Mouse (Mus musculus) embryonic facial prominence, embryonic 11.5 days (tissue): Measurements from ENCODE around the gene Hrh2. TPM values are rescaled to one million over a fixed set of nuclear protein-coding genes. Genes with fewer than 3 reads are reported as not detected.

ENCODE experiments used
- ATAC-seq: fragments of 200-750 bp; cut with Nextera tagmentation; replicated peaks from 2 replicates; pipeline ENCODE4 v1.8.0; 2017; ENCODE audit warnings: low read depth; ENCODE audit not compliant: insufficient number of reproducible peaks, low FRiP score, low TSS enrichment
- DNase-seq: peaks from one replicate; pipeline ENCODE4 v3.0.0-alpha.2; 2015; ENCODE audit warnings: low spot score
- H3K27ac ChIP-seq: fragments of 300-500 bp; sonication (generic); replicated peaks from 2 replicates; pipeline ENCODE4 v1.5.1; 2014; ENCODE audit warnings: mild to moderate bottlenecking, low read depth, low read length, control low read depth
- H3K27me3 ChIP-seq: fragments of 300-500 bp; sonication (generic); 2 replicates; pipeline ENCODE4 v1.6.1; 2014; ENCODE audit warnings: mild to moderate bottlenecking, low read length, moderate library complexity, mixed read lengths; ENCODE audit not compliant: control insufficient read depth, insufficient read depth
- H3K36me3 ChIP-seq: fragments of 300-500 bp; sonication (generic); replicated peaks from 2 replicates; pipeline ENCODE4 v1.6.1; 2014; ENCODE audit warnings: low read depth, mild to moderate bottlenecking, low read length, moderate library complexity, mixed read lengths; ENCODE audit not compliant: control insufficient read depth, insufficient read depth
- H3K4me1 ChIP-seq: fragments of 300-500 bp; sonication (generic); 2 replicates; pipeline ENCODE4 v1.6.1; 2014; ENCODE audit warnings: low read length, mixed read lengths; ENCODE audit not compliant: control insufficient read depth, insufficient read depth
- H3K4me2 ChIP-seq: fragments of 300-500 bp; sonication (generic); 2 replicates; pipeline ENCODE4 v1.6.1; 2014; ENCODE audit warnings: low read depth, mild to moderate bottlenecking, control low read depth, low read length, moderate library complexity
- H3K4me3 ChIP-seq: fragments of 300-500 bp; sonication (generic); 2 replicates; pipeline ENCODE4 v1.5.1; 2014; ENCODE audit warnings: low read depth, low read length, control low read depth
- H3K9ac ChIP-seq: fragments of 300-500 bp; sonication (generic); replicated peaks from 2 replicates; pipeline ENCODE4 v1.6.1; 2014; ENCODE audit warnings: mild to moderate bottlenecking, control low read depth, low read length
- H3K9me3 ChIP-seq: fragments of 300-500 bp; sonication (generic); replicated peaks from 2 replicates; pipeline ENCODE4 v1.6.1; 2016; ENCODE audit warnings: mild to moderate bottlenecking, low read length, inconsistent platforms, mixed read lengths; ENCODE audit not compliant: control insufficient read depth
- WGBS: fragments of 180-500 bp; shearing (Covaris S2); extraction: QIAGEN DNeasy Blood & Tissue Kit; methylation state at CpG from one replicate; pipeline ENCODE4 v1.1.7; 2014; 5-methylcytosine and 5-hydroxymethylcytosine counted together
- polyA plus RNA-seq: library from polyadenylated mRNA; unstranded; fragments of >200 nt; fragmentation: Nextera tagmentation; extraction: Ambion mirVana; gene quantifications from 2 replicates; pipeline ENCODE4 v1.2.1, GENCODE M21; 2014

The Hrh2 gene
- polyA plus RNA-seq, 1 experiment from 2014 or later = 0.06 TPM

DNA sequence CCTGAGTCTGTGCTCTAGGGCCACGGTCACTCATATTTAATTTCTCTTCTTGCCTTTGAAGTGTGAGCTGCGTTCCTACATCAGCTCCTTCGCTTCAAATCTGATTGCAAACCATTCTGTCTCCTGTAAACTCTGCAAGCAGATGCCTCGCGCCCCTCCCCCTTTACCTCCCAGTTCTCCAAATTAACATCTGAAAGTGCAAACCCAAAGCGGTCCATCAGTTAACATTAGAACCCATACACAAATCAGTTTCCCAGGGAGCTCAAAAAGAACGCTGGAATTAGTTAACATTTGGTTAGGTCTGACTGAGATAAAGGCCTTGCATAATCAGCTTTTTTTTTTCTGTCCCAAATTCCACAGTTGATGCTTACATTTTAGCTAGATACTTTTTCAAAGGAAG, 32.7 kb upstream of the Hrh2 start:
- Histone ChIP-seq H3K36me3 (no peaks in the 10 kb centered on the region), H3K4me2 (no peak overlapping the region), H3K4me3 (no peak overlapping the region), H3K4me1 (peaks cover 3% of the 10 kb centered on the region; the same call in 1 of the 2 replicates), H3K9ac (no peak overlapping the region), H3K9me3 (no peaks in the 10 kb centered on the region), H3K27me3 (no peaks in the 10 kb centered on the region), H3K27ac (no peak overlapping the region)
- WGBS = 8% methylated on average over 7 of the region's 7 CpGs
- no peak for DNase-seq
- no peak for ATAC-seq

DNA sequence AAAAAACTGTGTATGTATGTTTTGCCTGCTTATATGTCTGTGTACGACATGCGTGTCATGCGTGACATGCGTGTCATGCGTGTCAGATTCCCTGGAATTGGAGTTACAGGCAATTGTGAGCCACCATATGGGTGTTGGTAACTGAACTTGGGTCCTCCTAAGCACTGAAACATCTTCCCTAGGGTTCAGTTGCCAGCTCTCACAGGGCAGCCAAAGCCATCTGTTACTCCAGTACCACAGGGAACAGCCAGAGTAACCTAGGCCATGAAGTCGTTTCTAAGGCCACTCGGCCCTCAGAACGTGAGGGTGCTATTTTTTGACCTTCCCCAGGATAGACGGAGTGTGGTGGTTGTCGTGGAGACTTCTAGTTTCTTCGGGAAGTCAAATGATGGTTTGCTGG, 32.2 kb upstream of the Hrh2 start:
- Histone ChIP-seq H3K36me3 (no peaks in the 10 kb centered on the region), H3K4me1 (peaks cover 3% of the 10 kb centered on the region; the same call in 1 of the 2 replicates), H3K9ac (no peak overlapping the region), H3K4me2 (no peak overlapping the region), H3K4me3 (no peak overlapping the region), H3K27me3 (no peaks in the 10 kb centered on the region), H3K27ac (no peak overlapping the region), H3K9me3 (no peaks in the 10 kb centered on the region)
- no peak for ATAC-seq
- 59% methylated on average over 11 of the region's 11 CpGs for WGBS
- no peak for DNase-seq

DNA sequence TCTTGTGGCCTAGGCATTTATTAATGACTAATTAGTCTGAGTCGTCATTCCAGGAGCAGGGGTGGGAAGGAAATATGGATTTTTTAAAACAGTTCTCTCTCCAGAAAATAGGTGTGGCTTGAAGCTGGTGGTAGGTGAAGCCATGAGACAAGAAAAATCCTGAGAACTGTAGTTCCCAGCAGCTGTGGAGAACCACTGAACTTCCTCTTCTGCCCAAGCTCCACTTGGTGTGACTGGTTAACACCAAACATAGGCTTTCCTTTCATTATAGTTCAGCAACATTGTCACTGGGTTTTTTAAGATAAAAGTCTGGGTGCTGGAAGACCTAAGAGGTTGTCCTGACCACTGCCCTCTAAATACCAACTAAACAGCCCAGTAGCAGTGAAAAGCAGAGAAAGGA, 31.4 kb upstream of the Hrh2 start:
- no peaks in the 10 kb centered on the region for H3K9me3 ChIP-seq
- no peaks in the 10 kb centered on the region for H3K27me3 ChIP-seq
- peaks cover 3% of the 10 kb centered on the region; the same call in 1 of the 2 replicates for H3K4me1 ChIP-seq
- DNase-seq (no peak), ATAC-seq (no peak)
- H3K36me3 ChIP-seq = no peaks in the 10 kb centered on the region
- no peak overlapping the region for H3K27ac ChIP-seq
- H3K4me3 ChIP-seq = no peak overlapping the region
- 38% methylated on average over 1 of the region's 1 CpGs for WGBS
- no peak overlapping the region for H3K4me2 ChIP-seq
- no peak overlapping the region for H3K9ac ChIP-seq

DNA sequence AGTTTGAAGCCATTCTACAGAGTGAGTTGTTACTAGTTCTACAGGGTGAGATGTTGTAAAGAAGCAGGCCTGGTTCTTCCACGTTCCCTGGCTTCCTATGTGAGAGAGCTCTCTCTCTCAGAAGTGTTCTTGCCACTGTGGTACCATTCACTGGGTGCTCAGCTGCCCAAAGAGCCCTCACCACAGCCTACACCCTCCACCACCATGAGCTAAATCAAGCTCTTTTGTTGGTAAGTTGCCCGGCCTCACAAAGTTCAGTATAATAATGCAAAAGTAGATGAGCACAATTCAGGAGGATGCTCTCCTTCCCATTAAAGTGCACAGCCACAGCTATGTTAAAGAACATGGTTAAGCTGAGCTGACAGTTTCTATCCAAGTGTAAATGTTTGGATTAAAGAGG, 30.4 kb upstream of the Hrh2 start:
- Histone ChIP-seq H3K27me3 (no peaks in the 10 kb centered on the region), H3K4me1 (peaks cover 3% of the 10 kb centered on the region; the same call in 1 of the 2 replicates), H3K4me2 (no peak overlapping the region), H3K9me3 (no peaks in the 10 kb centered on the region), H3K27ac (no peak overlapping the region), H3K4me3 (no peak overlapping the region), H3K9ac (no peak overlapping the region), H3K36me3 (no peaks in the 10 kb centered on the region)
- ATAC-seq (no peak), DNase-seq (no peak)
- 90% methylated on average over 2 of the region's 2 CpGs for WGBS

DNA sequence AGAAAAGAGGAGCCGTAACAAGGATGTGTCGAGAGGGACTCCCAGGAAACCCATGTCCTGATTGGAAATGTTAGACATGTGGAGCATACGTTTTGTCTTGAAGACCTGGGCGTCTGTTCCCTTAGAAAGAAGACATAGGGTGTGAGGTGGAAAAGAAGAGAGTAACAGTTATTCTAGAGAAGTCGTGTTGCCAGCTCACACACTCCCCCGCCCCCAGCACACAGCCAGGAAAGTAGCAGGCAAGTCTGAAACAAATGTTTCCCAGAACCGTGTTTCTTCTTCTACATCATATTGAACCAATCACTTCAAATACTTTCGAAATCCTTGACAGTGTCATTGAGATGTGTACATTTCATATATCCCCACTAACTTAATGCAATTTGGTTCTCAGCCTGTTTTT, 28.6 kb upstream of the Hrh2 start:
- no peaks in the 10 kb centered on the region for H3K9me3 ChIP-seq
- no peaks in the 10 kb centered on the region for H3K36me3 ChIP-seq
- H3K4me3 ChIP-seq = no peak overlapping the region
- no peak overlapping the region for H3K4me2 ChIP-seq
- WGBS = 83% methylated on average over 8 of the region's 8 CpGs
- peaks cover 3% of the 10 kb centered on the region; the same call in 1 of the 2 replicates for H3K4me1 ChIP-seq
- DNase-seq = no peak
- no peak for ATAC-seq
- no peak overlapping the region for H3K27ac ChIP-seq
- no peaks in the 10 kb centered on the region for H3K27me3 ChIP-seq
- H3K9ac ChIP-seq = no peak overlapping the region

DNA sequence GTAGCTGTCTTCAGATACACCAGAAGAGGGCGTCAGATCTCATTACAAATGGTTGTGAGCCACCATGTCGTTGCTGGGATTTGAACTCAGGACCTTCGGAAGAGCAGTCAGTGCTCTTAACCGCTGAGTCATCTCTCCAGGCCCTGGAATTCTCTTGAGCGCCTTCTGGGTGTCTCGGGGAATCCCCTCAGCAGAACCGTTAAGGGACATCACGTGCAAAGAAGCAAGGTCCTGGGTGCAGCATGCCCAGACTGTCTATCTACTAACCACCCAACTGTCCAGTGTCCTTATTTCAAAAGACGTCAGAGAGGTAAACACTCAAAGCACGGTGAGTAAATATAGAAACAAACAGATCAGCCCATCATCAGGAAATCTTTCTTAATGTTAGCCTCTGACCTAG, 27.5 kb upstream of the Hrh2 start:
- ATAC-seq (no peak), DNase-seq (no peak)
- H3K4me2 ChIP-seq = no peak overlapping the region
- no peak overlapping the region for H3K27ac ChIP-seq
- H3K27me3 ChIP-seq = no peaks in the 10 kb centered on the region
- no peak overlapping the region for H3K9ac ChIP-seq
- H3K4me1 ChIP-seq = no peaks in the 10 kb centered on the region
- no peaks in the 10 kb centered on the region for H3K9me3 ChIP-seq
- WGBS = 85% methylated on average over 10 of the region's 10 CpGs
- H3K4me3 ChIP-seq = no peak overlapping the region
- H3K36me3 ChIP-seq = no peaks in the 10 kb centered on the region

DNA sequence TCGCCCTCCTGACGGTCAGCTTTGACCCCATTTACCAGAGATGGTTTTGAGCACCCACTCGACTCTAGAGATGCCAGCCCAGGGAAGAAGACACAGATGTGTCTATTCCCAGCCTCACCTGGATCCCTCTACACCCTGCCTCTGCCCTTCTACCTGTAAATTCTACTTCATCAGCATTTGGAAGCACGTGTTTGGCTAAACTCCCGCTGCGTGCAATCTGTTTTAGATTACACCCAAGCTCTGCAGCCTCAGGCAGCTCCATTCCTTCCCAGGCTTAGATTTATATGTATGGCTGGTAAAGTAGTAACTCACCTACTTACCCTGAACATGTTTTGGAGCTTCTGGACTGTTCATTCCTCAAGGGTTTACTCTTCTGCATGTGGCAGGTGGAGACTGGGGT, 26.9 kb upstream of the Hrh2 start:
- no peaks in the 10 kb centered on the region for H3K36me3 ChIP-seq
- no peak for ATAC-seq
- no peaks in the 10 kb centered on the region for H3K4me1 ChIP-seq
- no peaks in the 10 kb centered on the region for H3K9me3 ChIP-seq
- no peak overlapping the region for H3K4me3 ChIP-seq
- DNase-seq = peak; percentile 31
- 63% methylated on average over 6 of the region's 6 CpGs for WGBS
- no peak overlapping the region for H3K4me2 ChIP-seq
- no peak overlapping the region for H3K9ac ChIP-seq
- H3K27ac ChIP-seq = no peak overlapping the region
- H3K27me3 ChIP-seq = no peaks in the 10 kb centered on the region

DNA sequence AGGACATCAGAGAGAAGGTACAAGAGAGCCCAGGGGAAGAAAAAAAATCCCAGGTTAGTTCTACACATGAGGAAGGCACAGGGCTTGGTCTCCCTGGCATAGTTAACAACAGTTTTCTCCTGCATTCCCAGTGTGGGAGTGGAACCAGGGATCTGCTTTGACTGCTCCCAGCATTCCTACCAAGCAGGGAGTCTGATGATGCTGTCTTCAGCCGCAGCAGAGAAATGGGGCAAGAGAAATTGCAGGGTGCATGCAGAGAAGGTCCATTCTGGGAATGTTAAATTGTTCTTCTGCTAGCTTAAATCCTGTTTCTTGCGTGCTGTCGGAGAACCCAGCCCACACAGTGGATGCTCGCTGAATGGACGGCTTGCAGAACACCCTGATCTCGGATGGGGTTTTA, 26.2 kb upstream of the Hrh2 start:
- no peak overlapping the region for H3K4me3 ChIP-seq
- ATAC-seq = no peak
- H3K27me3 ChIP-seq = no peaks in the 10 kb centered on the region
- WGBS = 83% methylated on average over 6 of the region's 6 CpGs
- no peak for DNase-seq
- no peaks in the 10 kb centered on the region for H3K4me1 ChIP-seq
- no peaks in the 10 kb centered on the region for H3K36me3 ChIP-seq
- no peak overlapping the region for H3K27ac ChIP-seq
- no peaks in the 10 kb centered on the region for H3K9me3 ChIP-seq
- no peak overlapping the region for H3K9ac ChIP-seq
- H3K4me2 ChIP-seq = no peak overlapping the region
